In the genomic region with DNA sequence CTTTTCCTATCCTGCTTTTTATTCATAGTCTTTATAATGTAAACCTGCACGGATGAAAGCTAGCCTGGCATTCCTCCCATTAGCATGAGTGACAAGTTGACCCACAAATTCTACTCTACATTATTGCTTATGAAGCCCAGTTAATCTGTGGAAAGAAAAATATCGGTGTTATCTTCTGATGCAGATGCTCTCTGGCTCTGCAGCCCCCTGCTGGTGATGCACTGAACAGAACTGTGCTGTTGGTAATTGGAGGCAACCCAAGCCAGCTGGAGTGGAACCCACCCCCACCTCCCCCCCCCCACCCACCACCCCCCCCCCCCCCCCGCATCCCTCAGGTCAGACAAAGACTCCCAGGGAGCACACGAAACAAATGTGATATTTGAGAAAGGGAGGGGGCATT, we compare ENCODE assay signal across 9 mouse cellular contexts.
DNase-seq lines count a peak whose midpoint lies in the region; TF ChIP-seq lines count a peak whose summit lies in the region.
"Had no signal": no experiment of that assay in that cellular context is flagged by ENCODE, and none has a peak within 500 bp of the region (broad histone marks: within the 10 kb centered on the region; RNA-seq: fewer than 3 reads in every experiment).

No protein-coding gene starts in this region.

- peak; percentile 26 for DNase-seq in 416B (ENCODE audit: low read depth)
- peak; percentile 24 for DNase-seq in Muller cell, postnatal 12 days (ENCODE audit: inconsistent ontology term)
- peak; percentile 66 for DNase-seq in embryo, embryonic 10.5 days (ENCODE audit: low spot score)
- peak; percentile 30 to 61 for DNase-seq in gastrocnemius, postnatal 4 days (ENCODE audit: low spot score in 2 of 2)
- DNase-seq in layer of hippocampus, adult 2 months (ENCODE audit: low spot score in 2 of 2), result peak; percentile 27 to 67
- DNase-seq in lung, adult 2 months, result peak; percentile 17
- DNase-seq in retina, postnatal 7 days (ENCODE audit: low read depth, low spot score), result peak; percentile 46
- no peak for DNase-seq in T-cell, adult 2 months (ENCODE audit: low spot score)

- H3K4me1 ChIP-seq in lung, adult 2 months (ENCODE audit: control insufficient read depth, insufficient read depth, low read length), result no peaks in the 10 kb centered on the region

- peak; percentile 75 for TF ChIP-seq CTCF in layer of hippocampus, adult 2 months (conservative IDR thresholded peaks at IDR 0.05)
- TF ChIP-seq CTCF in lung, adult 2 months (IDR thresholded peaks at IDR 0.05; ENCODE audit: insufficient read depth, low read length), result peak; percentile 85

- H3K27ac ChIP-seq in layer of hippocampus, adult 2 months, result no peak overlapping the region

- no peak overlapping the region for H3K4me3 ChIP-seq in layer of hippocampus, adult 2 months
- no peak overlapping the region for H3K4me3 ChIP-seq in lung, adult 2 months (replicated peaks; ENCODE audit: extremely low read depth, low read depth, low read length)
- H3K4me3 ChIP-seq: erythroblast, embryonic 14.5 days had no signal

- 18% methylated on average over 4 of the region's 4 CpGs for WGBS in lung, adult 2 months

- TF ChIP-seq POLR2A in lung, adult 2 months (IDR thresholded peaks at IDR 0.05; ENCODE audit: borderline replicate concordance, extremely low read depth, low read depth, low read length), result no peak
